Mouse (Mus musculus) CH12.LX (cell line): ENCODE measurements at regions not wholly inside any gene's neighbourhood (a gene's known extent, or its start where the extent isn't known, plus 50 kb on each side); places are given as distances from the start of the nearest gene placed in this dataset.

Experiments used
- DNase-seq: peaks from one replicate; pipeline ENCODE4 v3.0.0-alpha.2; 2013; ENCODE audit errors: extremely low read depth
- H3K27ac ChIP-seq: 2 replicates; pipeline ENCODE4 v1.5.1; 2012; ENCODE audit warnings: low read depth, mild to moderate bottlenecking, control low read depth, moderate library complexity; ENCODE audit not compliant: insufficient read depth
- H3K27me3 ChIP-seq: replicated peaks from 2 replicates; pipeline ENCODE3; 2012; ENCODE audit warnings: inconsistent platforms
- H3K36me3 ChIP-seq, 2 experiments: replicated peaks in 1 of 2; 2 replicates each; pipeline versions ENCODE3 to v1.6.1; 2012; ENCODE audit warnings: inconsistent platforms in 1 of 2, low read length in 1 of 2, mild to moderate bottlenecking in 1 of 2, mixed read lengths in 1 of 2, moderate library complexity in 1 of 2; ENCODE audit not compliant: control insufficient read depth in 1 of 2, insufficient read depth in 1 of 2
- H3K4me1 ChIP-seq, 2 experiments: 2 replicates each; pipeline ENCODE4 v1.6.1; 2012; ENCODE audit warnings: inconsistent platforms in 1 of 2, moderate library complexity in 1 of 2; ENCODE audit not compliant: insufficient read depth in 2 of 2, control insufficient read depth in 1 of 2
- H3K4me2 ChIP-seq: 2 replicates; pipeline ENCODE4 v1.6.1; 2012; ENCODE audit warnings: low read depth, mild to moderate bottlenecking, control low read depth; ENCODE audit not compliant: poor library complexity, insufficient read depth, severe bottlenecking
- H3K4me3 ChIP-seq, 3 experiments: fragments of 150-350 bp in 1 of 3; sonication (generic) in 1 of 3; replicated peaks in 1 of 3; 2 replicates each; pipeline versions ENCODE3 to v1.5.1; 2011 to 2012; ENCODE audit warnings: low read depth in 2 of 3, low read length in 2 of 3, mild to moderate bottlenecking in 2 of 3, moderate library complexity in 2 of 3, control low read depth in 1 of 3, improper control_type of control experiment in 1 of 3, inconsistent platforms in 1 of 3, mixed read lengths in 1 of 3; ENCODE audit not compliant: poor library complexity in 1 of 3
- H3K79me2 ChIP-seq: replicated peaks from 2 replicates; pipeline ENCODE4 v1.6.1; 2012; ENCODE audit warnings: mild to moderate bottlenecking, moderate library complexity; ENCODE audit not compliant: control insufficient read depth, poor library complexity, insufficient read depth, severe bottlenecking; ENCODE audit errors: extremely low read depth
- H3K9ac ChIP-seq: 2 replicates; pipeline ENCODE4 v1.6.1; 2012; ENCODE audit warnings: low read depth, mild to moderate bottlenecking, control low read depth, moderate library complexity; ENCODE audit not compliant: insufficient read depth
- H3K9me3 ChIP-seq: replicated peaks from 2 replicates; pipeline ENCODE3; 2012; ENCODE audit warnings: low read length, inconsistent platforms, mixed read lengths
- CHD1 ChIP-seq: IDR thresholded peaks from 2 replicates; pipeline ENCODE4 v1.6.1; 2012; ENCODE audit warnings: low read depth, low read length, improper control_type of control experiment, inconsistent platforms
- CHD2 ChIP-seq: IDR thresholded peaks from 2 replicates; pipeline ENCODE4 v1.6.1; 2011; ENCODE audit warnings: low read length, improper control_type of control experiment
- CTCF ChIP-seq, 2 experiments: IDR thresholded peaks in 1 of 2; conservative IDR thresholded peaks in 1 of 2; 2 replicates each; pipeline ENCODE4 v1.5.1; 2011 to 2012; ENCODE audit warnings: low read depth in 2 of 2, low read length in 2 of 2, improper control_type of control experiment in 1 of 2, inconsistent platforms in 1 of 2, mild to moderate bottlenecking in 1 of 2, moderate library complexity in 1 of 2
- ETS1 ChIP-seq: conservative IDR thresholded peaks from 2 replicates; pipeline ENCODE4 v1.6.1; 2012; ENCODE audit warnings: low read depth, mild to moderate bottlenecking, inconsistent platforms, low read length, improper control_type of control experiment, moderate library complexity
- HCFC1 ChIP-seq: IDR thresholded peaks from 2 replicates; pipeline ENCODE4 v1.6.1; 2012; ENCODE audit warnings: low read depth, mild to moderate bottlenecking, inconsistent platforms, low read length, improper control_type of control experiment
- IRF4 ChIP-seq: IDR thresholded peaks from 2 replicates; pipeline ENCODE4 v1.6.1; 2014; ENCODE audit warnings: low read depth, mild to moderate bottlenecking, inconsistent platforms, low read length, improper control_type of control experiment
- JUN ChIP-seq: IDR thresholded peaks from 2 replicates; pipeline ENCODE4 v1.6.1; 2011; ENCODE audit warnings: low read depth, mild to moderate bottlenecking, low read length, improper control_type of control experiment, moderate library complexity; ENCODE audit not compliant: insufficient read depth
- JUND ChIP-seq: conservative IDR thresholded peaks from 2 replicates; pipeline ENCODE4 v1.6.1; 2011; ENCODE audit warnings: low read depth, low read length, improper control_type of control experiment
- MAX ChIP-seq: IDR thresholded peaks from 2 replicates; pipeline ENCODE4 v1.6.1; 2011; ENCODE audit warnings: low read length, improper control_type of control experiment
- MEF2A ChIP-seq: IDR thresholded peaks from 2 replicates; pipeline ENCODE4 v1.6.1; 2014; ENCODE audit warnings: low read depth, mild to moderate bottlenecking, inconsistent platforms, low read length, improper control_type of control experiment, borderline replicate concordance
- MXI1 ChIP-seq: IDR thresholded peaks from 2 replicates; pipeline ENCODE4 v1.6.1; 2011; ENCODE audit warnings: mild to moderate bottlenecking, low read depth, low read length, improper control_type of control experiment
- MYC ChIP-seq: IDR thresholded peaks from 2 replicates; pipeline ENCODE4 v1.6.1; 2011; ENCODE audit warnings: low read depth, mild to moderate bottlenecking, improper control_type of control experiment, low read length
- POLR2AphosphoS2 ChIP-seq: IDR thresholded peaks from 2 replicates; pipeline ENCODE4 v1.6.1; 2011; ENCODE audit warnings: low read depth, low read length, improper control_type of control experiment
- RAD21 ChIP-seq: IDR thresholded peaks from 2 replicates; pipeline ENCODE4 v1.6.1; 2011; ENCODE audit warnings: low read depth, mild to moderate bottlenecking, low read length, improper control_type of control experiment, moderate library complexity
- RCOR1 ChIP-seq: conservative IDR thresholded peaks from 2 replicates; pipeline ENCODE4 v1.6.1; 2012; ENCODE audit warnings: low read depth, mild to moderate bottlenecking, inconsistent platforms, low read length, improper control_type of control experiment
- SMC3 ChIP-seq: IDR thresholded peaks from 2 replicates; pipeline ENCODE4 v1.6.1; 2011; ENCODE audit warnings: low read depth, low read length, improper control_type of control experiment
- TBP ChIP-seq: conservative IDR thresholded peaks from 2 replicates; pipeline ENCODE4 v1.6.1; 2011; ENCODE audit warnings: low read depth, low read length, improper control_type of control experiment
- TCF12 ChIP-seq: IDR thresholded peaks from 2 replicates; pipeline ENCODE4 v1.6.1; 2014; ENCODE audit warnings: low read depth, mild to moderate bottlenecking, inconsistent platforms, low read length, improper control_type of control experiment
- UBTF ChIP-seq: IDR thresholded peaks from 2 replicates; pipeline ENCODE4 v1.6.1; 2012; ENCODE audit warnings: low read depth, mild to moderate bottlenecking, inconsistent platforms, low read length, improper control_type of control experiment, moderate library complexity
- USF1 ChIP-seq: IDR thresholded peaks from 2 replicates; pipeline ENCODE4 v1.6.1; 2014; ENCODE audit warnings: low read depth, mild to moderate bottlenecking, inconsistent platforms, low read length, improper control_type of control experiment
- USF2 ChIP-seq: conservative IDR thresholded peaks from 2 replicates; pipeline ENCODE4 v1.6.1; 2011; ENCODE audit warnings: low read depth, low read length, improper control_type of control experiment
- ZKSCAN1 ChIP-seq: IDR thresholded peaks from 2 replicates; pipeline ENCODE4 v1.6.1; 2012; ENCODE audit warnings: low read depth, inconsistent platforms, low read length, improper control_type of control experiment, borderline replicate concordance
- ZMIZ1 ChIP-seq: IDR thresholded peaks from 2 replicates; pipeline ENCODE4 v1.6.1; 2012; ENCODE audit warnings: low read depth, mild to moderate bottlenecking, inconsistent platforms, low read length, improper control_type of control experiment
- ZNF384 ChIP-seq: IDR thresholded peaks from 2 replicates; pipeline ENCODE4 v1.6.1; 2012; ENCODE audit warnings: low read depth, low read length, improper control_type of control experiment, inconsistent platforms
- dilution Hi-C: fragments of 300-500 bp; cut with MboI; formaldehyde crosslinking; loops from 2 replicates; pipeline ENCODE4 v1.14.3; 2020; ENCODE audit warnings: low sequenced_read_pairs; ENCODE audit not compliant: extremely low pct_unique_long_range_greater_than_20kb, extremely low pct_ligation_motif_present
- in situ Hi-C: fragments of 300-500 bp; cut with MboI; formaldehyde crosslinking; loops from 3 replicates; pipeline ENCODE4 v1.14.3; 2019; ENCODE audit warnings: low sequenced_read_pairs, low pct_ligation_motif_present, low pct_unique_long_range_greater_than_20kb, mixed read lengths

DNA sequence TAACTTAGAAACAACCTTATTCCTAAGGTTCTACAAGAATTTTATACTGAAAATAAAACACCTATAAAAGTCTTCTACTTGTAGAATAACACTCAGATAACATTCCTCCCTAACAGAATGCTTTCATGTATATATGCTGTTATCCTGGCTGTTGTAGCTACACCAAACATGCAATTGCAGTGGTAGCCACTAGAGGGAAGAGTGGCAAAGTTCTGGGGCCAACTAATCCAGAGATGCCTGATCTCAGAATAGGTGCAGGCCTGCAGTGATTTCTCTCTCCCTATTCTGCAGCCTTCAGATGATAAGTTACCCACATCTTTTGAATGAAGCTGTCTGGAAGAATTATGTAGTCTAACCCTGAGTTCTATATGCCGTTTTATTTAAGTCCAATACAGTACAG is 177.5 kb downstream of the Pcdh10 start:
- in situ Hi-C loops, result no loop called here
- H3K27me3 ChIP-seq, result no peaks in the 10 kb centered on the region
- DNase-seq, result no peak

DNA sequence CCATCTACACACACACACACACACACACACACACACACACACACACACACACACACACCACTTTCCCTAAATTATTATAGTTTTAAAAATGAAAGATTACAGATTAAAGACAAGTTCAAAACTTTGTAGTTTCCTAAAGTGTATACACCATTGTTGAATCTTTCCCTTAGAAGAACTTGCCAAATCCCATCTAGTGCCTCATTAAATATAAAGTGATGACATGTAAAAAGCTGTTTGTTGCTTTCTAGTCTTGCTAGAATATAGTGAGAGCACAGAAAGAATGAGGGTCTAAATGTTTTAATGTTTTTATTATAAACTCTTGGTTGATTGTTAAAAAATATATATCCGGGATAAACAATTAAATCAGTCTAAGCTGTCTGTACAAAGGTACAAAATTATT is 194.8 kb downstream of the Pcdh10 start:
- H3K27me3 ChIP-seq, result no peaks in the 10 kb centered on the region
- H3K79me2 ChIP-seq, result no peaks in the 10 kb centered on the region
- in situ Hi-C loops, result no loop called here
- no peak for DNase-seq
- no peak overlapping the region for H3K27ac ChIP-seq
- TF ChIP-seq USF2 (no peak), TBP (no peak), SMC3 (no peak), USF1 (no peak), ZNF384 (no peak), IRF4 (no peak), ZKSCAN1 (no peak), MYC (no peak), HCFC1 (no peak), RAD21 (no peak), MEF2A (no peak), UBTF (no peak), ETS1 (no peak)
- dilution Hi-C loops, result no loop called here
- H3K4me2 ChIP-seq, result no peak overlapping the region
- H3K4me3 ChIP-seq, result no peak overlapping the region
- H3K36me3 ChIP-seq, result no peaks in the 10 kb centered on the region
- no peaks in the 10 kb centered on the region for H3K4me1 ChIP-seq
- H3K9me3 ChIP-seq, result peaks cover 15% of the 10 kb centered on the region
- no peak overlapping the region for H3K9ac ChIP-seq

More for the DNA sequence above, 177.5 kb downstream of the Pcdh10 start:
- Histone ChIP-seq H3K9me3 (peaks cover 12% of the 10 kb centered on the region), H3K4me1 (no peaks in the 10 kb centered on the region), H3K79me2 (no peaks in the 10 kb centered on the region), H3K36me3 (no peaks in the 10 kb centered on the region), H3K27ac (no peak overlapping the region), H3K4me2 (no peak overlapping the region), H3K9ac (no peak overlapping the region), H3K4me3 (no peak overlapping the region)
- dilution Hi-C loops, result no loop called here
- TF ChIP-seq CTCF (conservative IDR thresholded peaks at IDR 0.05 in 1 of 2, IDR thresholded peaks at IDR 0.05 in 1 of 2; ENCODE audit: low read depth in 2 of 2, low read length in 2 of 2), result peak in 1 of 2 experiments; percentile 15; a peak in 1 of 4 replicates
- TF ChIP-seq CHD2, result no peak

DNA sequence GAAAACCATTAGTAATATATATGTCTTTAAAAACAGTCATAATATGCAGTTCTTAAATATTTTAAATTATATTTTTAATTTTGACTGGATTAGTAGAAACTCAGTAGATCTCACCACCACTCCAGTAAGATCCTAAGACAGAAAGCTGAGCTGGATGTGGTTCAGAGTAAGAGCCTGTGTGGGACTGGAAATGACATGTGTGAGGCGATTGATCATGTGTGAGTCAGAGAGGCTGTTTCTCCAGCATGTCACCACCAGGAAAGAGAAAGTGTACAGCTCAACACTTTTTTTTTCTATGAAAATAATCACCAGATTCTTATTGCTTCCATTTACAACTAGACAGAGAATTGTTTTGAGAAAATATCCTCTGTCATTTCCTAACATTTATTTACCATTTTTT is 198.8 kb downstream of the Pcdh10 start:
- no peak for TF ChIP-seq TCF12
- no peak for TF ChIP-seq POLR2AphosphoS2
- TF ChIP-seq MAX, result no peak
- no peak for TF ChIP-seq USF2
- no peak for TF ChIP-seq JUN
- no peak for TF ChIP-seq SMC3
- no peak for TF ChIP-seq MXI1
- no peak for TF ChIP-seq CHD2
- no peak for TF ChIP-seq RCOR1
- TF ChIP-seq JUND, result no peak
- no peak for TF ChIP-seq CHD1
- TF ChIP-seq ZMIZ1, result no peak
- Histone ChIP-seq H3K9ac (no peak overlapping the region), H3K4me2 (no peak overlapping the region), H3K36me3 (no peaks in the 10 kb centered on the region), H3K79me2 (no peaks in the 10 kb centered on the region), H3K4me3 (no peak overlapping the region), H3K4me1 (no peaks in the 10 kb centered on the region), H3K9me3 (peaks cover 4% of the 10 kb centered on the region), H3K27ac (no peak overlapping the region), H3K27me3 (no peaks in the 10 kb centered on the region)
- dilution Hi-C loops, result no loop called here
- no peak for DNase-seq
- in situ Hi-C loops, result no loop called here
